Mouse (Mus musculus) G1E (cell line): ENCODE data around the gene Nek9. TPM values are rescaled to one million over a fixed set of nuclear protein-coding genes. Genes with fewer than 3 reads are reported as not detected.

Experiments used
- ATAC-seq: 2 replicates; pipeline ENCODE4 v1.8.0; 2016; ENCODE audit warnings: mild to moderate bottlenecking; ENCODE audit not compliant: insufficient number of reproducible peaks, poor library complexity, low FRiP score, severe bottlenecking; ENCODE audit errors: extremely low read depth
- DNase-seq: peaks from one replicate; pipeline ENCODE4 v3.0.0; 2012; ENCODE audit warnings: low spot score
- H3K27me3 ChIP-seq: 2 replicates; pipeline ENCODE4 v1.6.1; 2012; ENCODE audit warnings: mild to moderate bottlenecking, low read length, inconsistent platforms; ENCODE audit not compliant: insufficient read depth
- H3K36me3 ChIP-seq: replicated peaks from 2 replicates; pipeline ENCODE3; 2012; ENCODE audit warnings: mild to moderate bottlenecking, inconsistent platforms
- H3K4me1 ChIP-seq: 2 replicates; pipeline ENCODE4 v1.6.1; 2012; ENCODE audit warnings: low read depth, low read length, inconsistent platforms, mixed read lengths; ENCODE audit not compliant: insufficient read depth
- H3K4me3 ChIP-seq: 2 replicates; pipeline ENCODE4 v1.5.1; 2012; ENCODE audit warnings: low read depth, mild to moderate bottlenecking, inconsistent platforms, low read length, moderate library complexity, mixed read lengths
- H3K9me3 ChIP-seq: replicated peaks from 2 replicates; pipeline ENCODE4 v1.6.1; 2012; ENCODE audit warnings: inconsistent platforms
- CTCF ChIP-seq: IDR thresholded peaks from 2 replicates; pipeline ENCODE4 v1.5.1; 2012; ENCODE audit warnings: low read depth, low read length, inconsistent platforms, mixed read lengths
- GATA1 ChIP-seq: IDR thresholded peaks from 2 replicates; pipeline ENCODE4 v1.6.1; 2012; ENCODE audit warnings: borderline replicate concordance, low read length, inconsistent platforms, mixed read lengths
- GATA2 ChIP-seq: IDR thresholded peaks from 2 replicates; pipeline ENCODE4 v1.6.1; 2012; ENCODE audit warnings: low read depth, low read length, inconsistent platforms, borderline replicate concordance
- POLR2AphosphoS5 ChIP-seq: IDR thresholded peaks from 2 replicates; pipeline ENCODE4 v1.6.1; 2012; ENCODE audit warnings: low read depth, low read length, inconsistent platforms; ENCODE audit not compliant: insufficient replicate concordance
- TAL1 ChIP-seq: conservative IDR thresholded peaks from 2 replicates; pipeline ENCODE4 v1.6.1; 2012; ENCODE audit warnings: low read depth, low read length, inconsistent platforms, mixed read lengths
- polyA plus RNA-seq: library from polyadenylated mRNA; stranded (reverse); fragments of >175 nt; gene quantifications from 2 replicates; pipeline ENCODE4 v1.2.3, GENCODE M21; 2012
- total RNA-seq, 2 experiments: library from RNA; stranded (forward) in 1 of 2; stranded (reverse) in 1 of 2; fragments of 200-1000 nt in 1 of 2; fragments of >200 nt in 1 of 2; fragmentation: Nextera tagmentation in 1 of 2; gene quantifications; 2 replicates each; pipeline ENCODE4 v1.2.3; 2014 to 2017

Nek9 gene
- total and polyA plus RNA-seq, 3 experiments = 30.5 to 126 (median 62.9) TPM

GRCm38 (mm10) chr12:85264940-85265339 is 74.2 kb downstream of the Nek9 start:
- Histone ChIP-seq H3K4me3 (no peak overlapping the region), H3K4me1 (peaks cover 6% of the 10 kb centered on the region), H3K36me3 (peaks cover 28% of the 10 kb centered on the region), H3K27me3 (no peaks in the 10 kb centered on the region), H3K9me3 (no peaks in the 10 kb centered on the region)
- DNase-seq = no peak
- no peak for ATAC-seq
- TF ChIP-seq TAL1 (no peak), CTCF (no peak), GATA1 (no peak), POLR2AphosphoS5 (no peak)

GRCm38 (mm10) chr12:85264531-85264930 is 74.6 kb downstream of the Nek9 start:
- no peak for DNase-seq
- TF ChIP-seq POLR2AphosphoS5 = no peak
- TF ChIP-seq GATA1 = no peak
- TF ChIP-seq TAL1 = no peak
- no peak for TF ChIP-seq CTCF
- no peak for TF ChIP-seq GATA2
- no peak for ATAC-seq
- Histone ChIP-seq H3K4me3 (no peak overlapping the region), H3K36me3 (peaks cover 28% of the 10 kb centered on the region), H3K27me3 (no peaks in the 10 kb centered on the region), H3K9me3 (no peaks in the 10 kb centered on the region), H3K4me1 (peaks cover 6% of the 10 kb centered on the region)

GRCm38 (mm10) chr12:85263190-85263589 is 76.0 kb downstream of the Nek9 start:
- Histone ChIP-seq H3K9me3 (no peaks in the 10 kb centered on the region), H3K4me1 (peaks cover 4% of the 10 kb centered on the region), H3K4me3 (no peak overlapping the region), H3K36me3 (peaks cover 31% of the 10 kb centered on the region), H3K27me3 (no peaks in the 10 kb centered on the region)
- ATAC-seq (no peak), DNase-seq (no peak)
- TF ChIP-seq TAL1 = no peak
- no peak for TF ChIP-seq POLR2AphosphoS5
- no peak for TF ChIP-seq GATA2
- TF ChIP-seq GATA1 = no peak
- no peak for TF ChIP-seq CTCF

- peaks cover 35% of the 10 kb centered on the region for H3K36me3 ChIP-seq
- H3K4me3 ChIP-seq = no peak overlapping the region
- TF ChIP-seq GATA2 = no peak
- TF ChIP-seq CTCF = no peak
- TF ChIP-seq POLR2AphosphoS5 = no peak
- TF ChIP-seq TAL1 = no peak
- no peak for TF ChIP-seq GATA1
- no peak for DNase-seq
- H3K27me3 ChIP-seq = no peaks in the 10 kb centered on the region
- H3K9me3 ChIP-seq = no peaks in the 10 kb centered on the region
- peaks cover 4% of the 10 kb centered on the region for H3K4me1 ChIP-seq
- ATAC-seq = no peak
Measured at GRCm38 (mm10) chr12:85262489-85262888, 76.7 kb downstream of the Nek9 start.

- DNase-seq = no peak
- peak; percentile 81 for ATAC-seq
- Histone ChIP-seq H3K27me3 (no peaks in the 10 kb centered on the region), H3K36me3 (peaks cover 32% of the 10 kb centered on the region), H3K4me1 (peaks cover 13% of the 10 kb centered on the region), H3K4me3 (no peak overlapping the region), H3K9me3 (no peaks in the 10 kb centered on the region)
- TF ChIP-seq GATA1 (no peak), TAL1 (no peak), POLR2AphosphoS5 (no peak), CTCF (no peak), GATA2 (no peak)
Measured at GRCm38 (mm10) chr12:85257008-85257639, 82.0 kb downstream of the Nek9 start.

- Histone ChIP-seq H3K4me3 (no peak overlapping the region), H3K27me3 (no peaks in the 10 kb centered on the region), H3K4me1 (peaks cover 13% of the 10 kb centered on the region), H3K9me3 (no peaks in the 10 kb centered on the region), H3K36me3 (peaks cover 27% of the 10 kb centered on the region)
- ATAC-seq (no peak), DNase-seq (no peak)
- no peak for TF ChIP-seq TAL1
- TF ChIP-seq CTCF = no peak
- TF ChIP-seq GATA2 = no peak
- TF ChIP-seq GATA1 = no peak
- no peak for TF ChIP-seq POLR2AphosphoS5
Measured at GRCm38 (mm10) chr12:85256074-85256751, 82.9 kb downstream of the Nek9 start.

- no peak overlapping the region for H3K4me3 ChIP-seq
- no peak for ATAC-seq
Measured at GRCm38 (mm10) chr12:85252083-85252482, 87.1 kb downstream of the Nek9 start.

More at GRCm38 (mm10) chr12:85252083-85252482, 87.1 kb downstream of the Nek9 start:
- no peak for DNase-seq
- peaks cover 13% of the 10 kb centered on the region for H3K36me3 ChIP-seq
- H3K4me1 ChIP-seq = peaks cover 9% of the 10 kb centered on the region
- TF ChIP-seq GATA1 (no peak), CTCF (no peak), TAL1 (no peak), GATA2 (no peak), POLR2AphosphoS5 (no peak)
- no peaks in the 10 kb centered on the region; the same call in 1 of the 2 replicates for H3K27me3 ChIP-seq
- H3K9me3 ChIP-seq = peaks cover 5% of the 10 kb centered on the region

Other genes starting within 250 kb of the Nek9 start
- gene Prox2, start 228.6 kb downstream of the Nek9 start, total RNA-seq (2014; fragmentation: Nextera tagmentation) = 12.1 and 13.5 TPM in 2 replicates
- 10.3 and 10.7 TPM in 2 replicates for gene Prox2, start 228.6 kb downstream of the Nek9 start, total RNA-seq (2017)
- gene Prox2, start 228.6 kb downstream of the Nek9 start, polyA plus RNA-seq = 6.8 and 7.0 TPM in 2 replicates
- gene Dlst, start 228.5 kb downstream of the Nek9 start, total RNA-seq (2014; fragmentation: Nextera tagmentation) = 208 and 213 TPM in 2 replicates
- 200 and 221 TPM in 2 replicates for gene Dlst, start 228.5 kb downstream of the Nek9 start, total RNA-seq (2017)
- 728 and 1,047 TPM in 2 replicates for gene Dlst, start 228.5 kb downstream of the Nek9 start, polyA plus RNA-seq
- gene Rps6kl1, start 188.1 kb downstream of the Nek9 start, total RNA-seq (2014; fragmentation: Nextera tagmentation) = not detected in 2 replicates
- gene Rps6kl1, start 188.1 kb downstream of the Nek9 start, total RNA-seq (2017) = 0.06 and 0.11 TPM in 2 replicates
- gene Rps6kl1, start 188.1 kb downstream of the Nek9 start, polyA plus RNA-seq = 0.03 TPM in 1 of 2 replicates, not detected in the other
- not detected in 2 replicates for gene Pgf, start 161.6 kb downstream of the Nek9 start, total RNA-seq (2014; fragmentation: Nextera tagmentation)
- gene Pgf, start 161.6 kb downstream of the Nek9 start, total RNA-seq (2017) = 1.9 and 2.1 TPM in 2 replicates
- not detected in 2 replicates for gene Pgf, start 161.6 kb downstream of the Nek9 start, polyA plus RNA-seq
- gene Eif2b2, start 119.9 kb downstream of the Nek9 start, total RNA-seq (2014; fragmentation: Nextera tagmentation) = 28.4 and 36.0 TPM in 2 replicates
- 136 and 155 TPM in 2 replicates for gene Eif2b2, start 119.9 kb downstream of the Nek9 start, total RNA-seq (2017)
- gene Eif2b2, start 119.9 kb downstream of the Nek9 start, polyA plus RNA-seq = 320 and 408 TPM in 2 replicates
- 25.2 and 33.6 TPM in 2 replicates for gene Mlh3, start 68.8 kb downstream of the Nek9 start, total RNA-seq (2014; fragmentation: Nextera tagmentation)
- gene Mlh3, start 68.8 kb downstream of the Nek9 start, total RNA-seq (2017) = 19.5 and 20.8 TPM in 2 replicates
- 1.9 and 2.2 TPM in 2 replicates for gene Mlh3, start 68.8 kb downstream of the Nek9 start, polyA plus RNA-seq
- gene Acyp1, start 50.9 kb downstream of the Nek9 start, total RNA-seq (2014; fragmentation: Nextera tagmentation) = 57.0 and 57.3 TPM in 2 replicates
- gene Acyp1, start 50.9 kb downstream of the Nek9 start, total RNA-seq (2017) = 285 and 291 TPM in 2 replicates
- gene Acyp1, start 50.9 kb downstream of the Nek9 start, polyA plus RNA-seq = 97.7 and 127 TPM in 2 replicates
- not detected in 2 replicates for gene Zc2hc1c, start 50.8 kb downstream of the Nek9 start, total RNA-seq (2014; fragmentation: Nextera tagmentation)
- 1.2 and 1.3 TPM in 2 replicates for gene Zc2hc1c, start 50.8 kb downstream of the Nek9 start, total RNA-seq (2017)
- gene Zc2hc1c, start 50.8 kb downstream of the Nek9 start, polyA plus RNA-seq = 0.03 and 0.04 TPM in 2 replicates
- 286 and 322 TPM in 2 replicates for gene Tmed10, start 35.5 kb upstream of the Nek9 start, total RNA-seq (2014; fragmentation: Nextera tagmentation)
- 61.7 and 85.4 TPM in 2 replicates for gene Tmed10, start 35.5 kb upstream of the Nek9 start, total RNA-seq (2017)
- gene Tmed10, start 35.5 kb upstream of the Nek9 start, polyA plus RNA-seq = 255 and 271 TPM in 2 replicates
- gene Fos, start 134.5 kb upstream of the Nek9 start, total RNA-seq (2014; fragmentation: Nextera tagmentation) = 8.7 and 10.2 TPM in 2 replicates
- gene Fos, start 134.5 kb upstream of the Nek9 start, total RNA-seq (2017) = 18.3 and 18.5 TPM in 2 replicates
- 3.7 and 4.0 TPM in 2 replicates for gene Fos, start 134.5 kb upstream of the Nek9 start, polyA plus RNA-seq